Mouse (Mus musculus): ENCODE data around the gene Il5.

- TF ChIP-seq CTCF (IDR thresholded peaks at IDR 0.05): no peak
- TF ChIP-seq EP300 (IDR thresholded peaks at IDR 0.05): no peak
These were observed 49.1 kb downstream of the Il5 start, which contains the start of gene Irf1 for GRCm38 (mm10) chr11:53769760-53770124.

All from lung, postnatal 0 days (tissue).